Mouse (Mus musculus): ENCODE results near the gene Rac2.

The Rac2 gene

GRCm38 (mm10) chr15:78521892-78522291, 50.7 kb downstream of the Rac2 start:
- no peak for DNase-seq (ENCODE audit: low read depth, low spot score)

GRCm38 (mm10) chr15:78521331-78521730, 51.3 kb downstream of the Rac2 start:
- DNase-seq (ENCODE audit: low read depth, low spot score) = no peak

GRCm38 (mm10) chr15:78520112-78520715, 52.4 kb downstream of the Rac2 start:
- no peak for DNase-seq (ENCODE audit: low read depth, low spot score)

GRCm38 (mm10) chr15:78518221-78518620, 54.4 kb downstream of the Rac2 start:
- no peak for DNase-seq (ENCODE audit: low read depth, low spot score)

GRCm38 (mm10) chr15:78515759-78516158, 56.8 kb downstream of the Rac2 start:
- no peak for DNase-seq (ENCODE audit: low read depth, low spot score)

GRCm38 (mm10) chr15:78514393-78515146, 58.0 kb downstream of the Rac2 start:
- DNase-seq (ENCODE audit: low read depth, low spot score) = peak; percentile 82

GRCm38 (mm10) chr15:78513019-78513418, 59.6 kb downstream of the Rac2 start:
- no peak for DNase-seq (ENCODE audit: low read depth, low spot score)

- no peak for DNase-seq (ENCODE audit: low read depth, low spot score)
Measured at GRCm38 (mm10) chr15:78511951-78512350, 60.6 kb downstream of the Rac2 start.

- DNase-seq (ENCODE audit: low read depth, low spot score) = no peak
Measured at GRCm38 (mm10) chr15:78510736-78511135, 61.8 kb downstream of the Rac2 start.

- DNase-seq (ENCODE audit: low read depth, low spot score) = no peak
Measured at GRCm38 (mm10) chr15:78510121-78510576, 62.4 kb downstream of the Rac2 start.

- peak; percentile 77 for DNase-seq (ENCODE audit: low read depth, low spot score)
Measured at GRCm38 (mm10) chr15:78509297-78509899, 63.2 kb downstream of the Rac2 start.

Measured in mesoderm, embryonic 11.5 days (tissue).